Mouse (Mus musculus): Measurements from ENCODE around the gene Rflnb. TPM values are rescaled to one million over a fixed set of nuclear protein-coding genes. Genes with fewer than 3 reads are reported as not detected.

The Rflnb gene
- polyA plus RNA-seq, 1 experiment from 2014 or later: 12.1 TPM

DNA sequence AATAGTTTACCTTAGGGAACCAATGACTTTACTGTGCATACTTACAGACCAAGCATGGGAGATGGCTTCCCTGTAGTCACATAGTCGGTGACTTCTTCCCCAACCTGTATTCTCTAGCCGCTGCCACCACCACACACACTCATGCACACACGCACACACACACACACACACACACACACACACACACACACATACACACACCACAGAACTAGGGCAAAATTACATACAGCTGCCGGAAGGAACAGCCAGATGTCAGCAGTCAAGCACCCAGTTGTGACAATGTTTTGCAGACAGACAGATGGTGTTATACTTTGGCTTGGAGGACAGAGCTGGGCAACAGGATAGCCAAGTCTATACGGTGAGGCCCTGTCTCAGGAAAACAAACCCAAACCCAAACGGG, 49.5 kb downstream of the Rflnb start:
- no peaks in the 10 kb centered on the region for H3K4me1 ChIP-seq (replicated peaks)
- no peak overlapping the region for H3K4me2 ChIP-seq
- no peaks in the 10 kb centered on the region for H3K36me3 ChIP-seq
- no peak for ATAC-seq (ENCODE audit: low read depth)
- H3K27ac ChIP-seq (replicated peaks): no peak overlapping the region
- no peak overlapping the region for H3K9ac ChIP-seq
- 76% methylated on average over 6 of the region's 6 CpGs for WGBS
- H3K4me3 ChIP-seq: no peak overlapping the region
- no peaks in the 10 kb centered on the region for H3K9me3 ChIP-seq
- H3K27me3 ChIP-seq: no peaks in the 10 kb centered on the region

DNA sequence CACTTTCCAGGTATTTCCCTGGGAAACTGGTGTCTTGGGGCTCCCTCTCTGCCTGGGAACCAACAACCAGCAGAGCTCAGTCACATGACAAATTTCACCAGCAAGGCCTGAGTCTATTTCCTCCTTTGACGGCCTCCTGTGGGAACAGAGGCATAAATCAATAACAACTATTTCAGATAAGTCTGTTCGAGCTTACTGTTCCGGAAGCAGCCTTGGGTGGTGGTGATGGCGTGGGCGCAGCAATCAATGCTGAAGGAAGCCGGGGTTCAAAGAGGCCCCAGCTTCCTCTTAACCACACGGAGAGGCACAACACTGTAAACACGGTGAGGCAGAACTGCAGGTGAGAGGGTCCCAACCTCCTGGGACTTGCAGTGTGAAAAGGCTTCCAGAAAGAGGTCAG, 50.8 kb downstream of the Rflnb start:
- no peak overlapping the region for H3K4me3 ChIP-seq
- H3K36me3 ChIP-seq: no peaks in the 10 kb centered on the region
- no peak overlapping the region for H3K9ac ChIP-seq
- H3K27ac ChIP-seq (replicated peaks): no peak overlapping the region
- no peak for ATAC-seq (ENCODE audit: low read depth)
- H3K4me1 ChIP-seq (replicated peaks): no peaks in the 10 kb centered on the region
- WGBS: 54% methylated on average over 8 of the region's 8 CpGs
- no peaks in the 10 kb centered on the region for H3K9me3 ChIP-seq
- H3K4me2 ChIP-seq: no peak overlapping the region
- H3K27me3 ChIP-seq: no peaks in the 10 kb centered on the region

DNA sequence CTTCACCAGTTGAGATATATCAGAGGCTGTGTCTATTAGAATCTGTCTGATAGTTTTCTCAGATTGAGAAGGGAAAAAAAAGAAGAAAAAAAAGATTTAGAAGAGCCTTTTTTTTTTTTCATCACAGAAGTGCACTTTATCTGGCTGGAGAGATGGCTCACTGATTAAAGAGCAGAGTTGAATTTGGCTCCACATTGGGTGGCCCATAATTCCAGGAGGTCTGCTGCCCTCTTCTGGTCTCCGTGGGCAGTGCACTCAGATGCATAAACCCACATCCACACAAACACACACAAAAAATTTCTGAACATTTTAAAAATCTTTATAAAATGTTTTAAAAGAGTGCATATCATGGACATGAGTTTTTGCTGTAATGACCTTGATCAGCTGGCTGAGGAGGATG, 53.6 kb downstream of the Rflnb start:
- H3K4me1 ChIP-seq (replicated peaks): no peaks in the 10 kb centered on the region
- WGBS: 84% methylated on average over 1 of the region's 1 CpGs
- H3K9ac ChIP-seq: no peak overlapping the region
- no peaks in the 10 kb centered on the region for H3K36me3 ChIP-seq
- peaks cover 3% of the 10 kb centered on the region; the same call in 1 of the 2 replicates for H3K27me3 ChIP-seq
- no peak overlapping the region for H3K27ac ChIP-seq (replicated peaks)
- no peaks in the 10 kb centered on the region for H3K9me3 ChIP-seq
- H3K4me2 ChIP-seq: no peak overlapping the region
- no peak overlapping the region for H3K4me3 ChIP-seq
- ATAC-seq (ENCODE audit: low read depth): no peak

DNA sequence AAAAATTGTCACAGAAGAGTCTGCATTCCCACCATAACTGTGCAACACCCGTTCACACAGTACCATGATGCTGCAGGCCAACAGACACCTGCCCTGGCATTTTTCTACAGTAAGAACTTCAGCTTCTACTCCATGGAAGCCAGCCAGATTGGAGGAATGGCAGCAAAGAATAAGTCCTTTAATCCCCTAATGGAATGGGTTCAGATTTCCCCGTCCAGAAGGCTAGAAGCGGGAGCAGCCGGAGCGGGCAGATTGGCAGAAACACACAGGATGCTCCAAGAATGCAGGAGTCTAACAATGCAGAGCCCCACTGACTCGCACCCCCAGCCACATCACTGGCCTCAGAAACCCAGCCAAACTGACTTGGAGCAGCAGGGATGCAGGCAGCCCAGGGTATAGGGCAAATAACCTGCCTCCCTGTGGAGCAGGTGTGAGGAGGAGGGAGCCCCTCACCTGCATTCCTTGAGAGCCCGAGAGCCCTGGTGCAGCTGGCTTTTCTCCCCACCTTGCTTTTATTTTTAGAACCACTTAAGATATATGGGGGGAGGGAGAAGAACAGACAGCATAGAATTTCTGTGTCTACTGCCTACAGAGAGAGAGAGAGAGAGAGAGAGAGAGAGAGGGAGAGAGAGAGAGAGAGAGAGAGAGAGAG, 54.5 kb downstream of the Rflnb start:
- H3K36me3 ChIP-seq: no peaks in the 10 kb centered on the region
- H3K27me3 ChIP-seq: peaks cover 10% of the 10 kb centered on the region
- 29% methylated on average over 7 of the region's 7 CpGs for WGBS
- no peak for ATAC-seq (ENCODE audit: low read depth)
- no peak overlapping the region for H3K9ac ChIP-seq
- no peaks in the 10 kb centered on the region for H3K9me3 ChIP-seq
- no peak overlapping the region for H3K4me2 ChIP-seq
- no peaks in the 10 kb centered on the region for H3K4me1 ChIP-seq (replicated peaks)
- H3K4me3 ChIP-seq: no peak overlapping the region
- H3K27ac ChIP-seq (replicated peaks): no peak overlapping the region

DNA sequence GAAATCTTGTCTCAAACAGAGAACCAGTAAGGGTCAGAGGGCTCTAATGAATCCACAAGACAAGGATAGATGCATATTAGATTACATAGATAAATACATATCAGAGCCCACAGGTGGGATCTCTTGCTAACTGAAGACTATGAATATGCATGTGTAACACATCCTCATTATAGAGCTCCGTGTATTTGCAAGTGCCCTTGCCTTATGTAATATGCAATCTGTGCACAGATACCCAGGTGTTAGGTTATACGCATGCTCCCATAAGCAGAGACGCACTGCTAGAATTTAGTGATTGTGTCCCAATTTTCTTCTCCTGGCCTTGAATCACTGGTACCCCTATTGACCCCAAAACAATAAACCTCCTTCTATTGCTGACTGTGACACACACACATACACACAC, 55.4 kb downstream of the Rflnb start:
- no peaks in the 10 kb centered on the region for H3K9me3 ChIP-seq
- no peak overlapping the region for H3K4me3 ChIP-seq
- no peak overlapping the region for H3K9ac ChIP-seq
- WGBS: 87% methylated on average over 3 of the region's 3 CpGs
- ATAC-seq (ENCODE audit: low read depth): no peak
- no peak overlapping the region for H3K4me2 ChIP-seq
- H3K4me1 ChIP-seq (replicated peaks): peaks cover 3% of the 10 kb centered on the region; the same call in 1 of the 2 replicates
- H3K36me3 ChIP-seq: no peaks in the 10 kb centered on the region
- H3K27ac ChIP-seq (replicated peaks): no peak overlapping the region
- peaks cover 17% of the 10 kb centered on the region for H3K27me3 ChIP-seq

DNA sequence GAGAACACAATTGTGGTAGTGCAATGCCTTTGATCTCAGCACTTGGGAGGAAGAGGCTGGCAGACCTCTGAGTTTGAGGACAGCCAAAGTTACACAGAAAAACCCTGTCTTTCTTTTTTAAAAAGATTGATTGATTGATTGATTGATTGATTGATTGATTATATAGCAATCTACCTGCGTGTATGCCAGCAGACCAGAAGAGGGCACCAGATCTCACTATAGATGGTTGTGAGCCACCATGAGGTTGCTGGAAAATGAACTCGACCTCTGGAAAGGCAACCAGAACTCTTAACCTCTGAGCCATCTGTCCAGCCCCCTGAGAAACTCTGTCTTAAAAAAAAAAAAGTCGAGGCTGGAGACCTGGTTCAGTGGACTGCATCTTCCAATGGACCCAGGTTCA, 57.0 kb downstream of the Rflnb start:
- no peaks in the 10 kb centered on the region for H3K9me3 ChIP-seq
- no peak for ATAC-seq (ENCODE audit: low read depth)
- 17% methylated on average over 3 of the region's 3 CpGs for WGBS
- H3K27me3 ChIP-seq: peaks cover 25% of the 10 kb centered on the region
- H3K4me1 ChIP-seq (replicated peaks): peaks cover 18% of the 10 kb centered on the region
- no peak overlapping the region for H3K4me3 ChIP-seq
- H3K36me3 ChIP-seq: no peaks in the 10 kb centered on the region
- H3K4me2 ChIP-seq: no peak overlapping the region
- no peak overlapping the region for H3K9ac ChIP-seq
- no peak overlapping the region for H3K27ac ChIP-seq (replicated peaks)

Other genes starting within 250 kb of the Rflnb start
- gene Doc2b, start 231.7 kb downstream of the Rflnb start, polyA plus RNA-seq (2015; fragmentation: Nextera tagmentation; extraction: Ambion mirVana): 0.92 and 0.99 TPM in 2 replicates
- gene Rph3al, start 89.4 kb downstream of the Rflnb start, polyA plus RNA-seq (2015; fragmentation: Nextera tagmentation; extraction: Ambion mirVana): 1.7 and 2.3 TPM in 2 replicates
- 0.43 and 0.68 TPM in 2 replicates for gene 1700016K19Rik, start 27.9 kb downstream of the Rflnb start, polyA plus RNA-seq (2015; fragmentation: Nextera tagmentation; extraction: Ambion mirVana)
- 68.7 and 69.3 TPM in 2 replicates for gene Vps53, start 151.9 kb upstream of the Rflnb start, polyA plus RNA-seq (2015; fragmentation: Nextera tagmentation; extraction: Ambion mirVana)
- gene Fam57a, start 151.9 kb upstream of the Rflnb start, polyA plus RNA-seq (2015; fragmentation: Nextera tagmentation; extraction: Ambion mirVana): 28.4 and 28.6 TPM in 2 replicates
- 0.73 and 0.76 TPM in 2 replicates for gene Dbil5, start 189.8 kb upstream of the Rflnb start, polyA plus RNA-seq (2015; fragmentation: Nextera tagmentation; extraction: Ambion mirVana)
- gene Gemin4, start 189.9 kb upstream of the Rflnb start, polyA plus RNA-seq (2015; fragmentation: Nextera tagmentation; extraction: Ambion mirVana): 14.6 and 16.9 TPM in 2 replicates
- 19.7 and 20.8 TPM in 2 replicates for gene Mrm3, start 215.9 kb upstream of the Rflnb start, polyA plus RNA-seq (2015; fragmentation: Nextera tagmentation; extraction: Ambion mirVana)
- gene Glod4, start 215.9 kb upstream of the Rflnb start, polyA plus RNA-seq (2015; fragmentation: Nextera tagmentation; extraction: Ambion mirVana): 108 and 112 TPM in 2 replicates

All from neural tube, embryonic 13.5 days (tissue).